Mouse (Mus musculus) ES-E14 (cell line): ENCODE measurements around the gene 9230112D13Rik.

Experiments used
- HCFC1 ChIP-seq: IDR thresholded peaks from 2 replicates; pipeline ENCODE4 v1.6.1; 2012; ENCODE audit warnings: low read length, inconsistent platforms, borderline replicate concordance; ENCODE audit not compliant: insufficient read depth
- MAFK ChIP-seq: IDR thresholded peaks from 2 replicates; pipeline ENCODE4 v1.6.1; 2014; ENCODE audit warnings: mild to moderate bottlenecking, low read depth, low read length, inconsistent platforms; ENCODE audit not compliant: insufficient read depth
- ZC3H11A ChIP-seq: IDR thresholded peaks from 2 replicates; pipeline ENCODE4 v1.6.1; 2012; ENCODE audit warnings: low read depth, mild to moderate bottlenecking, inconsistent platforms, low read length, borderline replicate concordance
- ZNF384 ChIP-seq: IDR thresholded peaks from 2 replicates; pipeline ENCODE4 v1.6.1; 2012; ENCODE audit warnings: low read depth, low read length, inconsistent platforms

GRCm38 (mm10) chr14:34554047-34554446, 31.4 kb upstream of the 9230112D13Rik start:
- TF ChIP-seq HCFC1 (no peak), ZNF384 (no peak), MAFK (no peak), ZC3H11A (no peak)
